Mouse (Mus musculus) G1E (cell line): ENCODE measurements at regions not wholly inside any gene's neighbourhood (a gene's known extent, or its start where the extent isn't known, plus 50 kb on each side); places are given as distances from the start of the nearest gene placed in this dataset.

Experiments used
- CTCF ChIP-seq: IDR thresholded peaks from 2 replicates; pipeline ENCODE4 v1.5.1; 2012; ENCODE audit warnings: low read depth, low read length, inconsistent platforms, mixed read lengths
- GATA1 ChIP-seq: IDR thresholded peaks from 2 replicates; pipeline ENCODE4 v1.6.1; 2012; ENCODE audit warnings: borderline replicate concordance, low read length, inconsistent platforms, mixed read lengths
- GATA2 ChIP-seq: IDR thresholded peaks from 2 replicates; pipeline ENCODE4 v1.6.1; 2012; ENCODE audit warnings: low read depth, low read length, inconsistent platforms, borderline replicate concordance
- TAL1 ChIP-seq: conservative IDR thresholded peaks from 2 replicates; pipeline ENCODE4 v1.6.1; 2012; ENCODE audit warnings: low read depth, low read length, inconsistent platforms, mixed read lengths

- TF ChIP-seq CTCF, result no peak
- TF ChIP-seq GATA1, result no peak
- no peak for TF ChIP-seq TAL1
- TF ChIP-seq GATA2, result no peak
These were observed 91.4 kb downstream of the Gadd45g start for GRCm38 (mm10) chr13:51937898-51938297.
